ENCODE assay signal across 9 mouse cellular contexts in genomic region chr6:41091177-41091829, GRCm38 (mm10). TPM values are rescaled to one million over a fixed set of nuclear protein-coding genes. Genes with fewer than 3 reads are reported as not detected.
DNase-seq lines count a peak whose midpoint lies in the region; ATAC-seq and TF ChIP-seq lines count a peak whose summit lies in the region.
"Had no signal": no experiment of that assay in that cellular context is flagged by ENCODE, and none has a peak within 500 bp of the region (broad histone marks: within the 10 kb centered on the region; RNA-seq: fewer than 3 reads in every experiment).

No protein-coding gene starts in this region.

- no peak for TF ChIP-seq EP300 in stomach, postnatal 0 days (optimal IDR thresholded peaks at IDR 0.05)

- H3K9ac ChIP-seq in forebrain, embryonic 14.5 days (ENCODE audit: low read length) = no peak overlapping the region
- H3K9ac ChIP-seq in forebrain, embryonic 15.5 days (replicated peaks) = no peak overlapping the region
- H3K9ac ChIP-seq in neural tube, embryonic 12.5 days = no peak overlapping the region
- no peak overlapping the region for H3K9ac ChIP-seq in neural tube, embryonic 15.5 days (replicated peaks)
- H3K9ac ChIP-seq in stomach, postnatal 0 days (ENCODE audit: low read length) = no peak overlapping the region

- H3K36me3 ChIP-seq in forebrain, embryonic 14.5 days (ENCODE audit: control insufficient read depth, insufficient read depth, low read length) = no peaks in the 10 kb centered on the region
- H3K36me3 ChIP-seq in forebrain, embryonic 15.5 days = no peaks in the 10 kb centered on the region
- H3K36me3 ChIP-seq in neural tube, embryonic 12.5 days = no peaks in the 10 kb centered on the region
- no peaks in the 10 kb centered on the region for H3K36me3 ChIP-seq in neural tube, embryonic 15.5 days
- no peaks in the 10 kb centered on the region for H3K36me3 ChIP-seq in stomach, postnatal 0 days (ENCODE audit: control insufficient read depth, insufficient read depth, low read length)

- no peaks in the 10 kb centered on the region for H3K27me3 ChIP-seq in forebrain, embryonic 14.5 days (replicated peaks; ENCODE audit: control insufficient read depth, insufficient read depth, low read length)
- no peaks in the 10 kb centered on the region for H3K27me3 ChIP-seq in forebrain, embryonic 15.5 days
- H3K27me3 ChIP-seq in neural tube, embryonic 12.5 days (replicated peaks) = no peaks in the 10 kb centered on the region
- no peaks in the 10 kb centered on the region for H3K27me3 ChIP-seq in neural tube, embryonic 15.5 days (replicated peaks)
- no peaks in the 10 kb centered on the region for H3K27me3 ChIP-seq in stomach, postnatal 0 days (ENCODE audit: control insufficient read depth, insufficient read depth, low read length)

- no peak for ATAC-seq in forebrain, embryonic 14.5 days
- ATAC-seq in forebrain, embryonic 15.5 days (replicated peaks) = no peak
- ATAC-seq in neural tube, embryonic 12.5 days (ENCODE audit: low FRiP score, low read depth) = peak; percentile 58
- no peak for ATAC-seq in neural tube, embryonic 15.5 days (ENCODE audit: low FRiP score)
- ATAC-seq in stomach, postnatal 0 days (ENCODE audit: low FRiP score, low TSS enrichment) = no peak

- WGBS in forebrain, embryonic 14.5 days = 56% methylated on average over 4 of the region's 4 CpGs
- WGBS in forebrain, embryonic 15.5 days = 49% methylated on average over 4 of the region's 4 CpGs
- WGBS in neural tube, embryonic 12.5 days = 54% methylated on average over 4 of the region's 4 CpGs
- WGBS in neural tube, embryonic 15.5 days = 53% methylated on average over 4 of the region's 4 CpGs
- 37% methylated on average over 4 of the region's 4 CpGs for WGBS in stomach, postnatal 0 days

- H3K9me3 ChIP-seq in forebrain, embryonic 14.5 days (replicated peaks; ENCODE audit: control insufficient read depth, low read length) = no peaks in the 10 kb centered on the region
- H3K9me3 ChIP-seq in forebrain, embryonic 15.5 days = no peaks in the 10 kb centered on the region
- H3K9me3 ChIP-seq in neural tube, embryonic 12.5 days = no peaks in the 10 kb centered on the region
- no peaks in the 10 kb centered on the region for H3K9me3 ChIP-seq in neural tube, embryonic 15.5 days (replicated peaks)
- no peaks in the 10 kb centered on the region for H3K9me3 ChIP-seq in stomach, postnatal 0 days (ENCODE audit: control insufficient read depth, low read length)

- DNase-seq in forebrain, embryonic 14.5 days (ENCODE audit: low spot score) = peak; percentile 55
- DNase-seq in induced T-regulatory cell, adult 2 months (ENCODE audit: low read depth) = peak; percentile 60
- no peak for DNase-seq in stomach, postnatal 0 days (ENCODE audit: low spot score)
- no peak for DNase-seq in gastrocnemius, adult 18-20 months (ENCODE audit: low spot score)
- DNase-seq in kidney, postnatal 4 days = no peak

- H3K4me2 ChIP-seq in forebrain, embryonic 14.5 days (ENCODE audit: low read length) = no peak overlapping the region
- H3K4me2 ChIP-seq in forebrain, embryonic 15.5 days (replicated peaks) = no peak overlapping the region
- no peak overlapping the region for H3K4me2 ChIP-seq in neural tube, embryonic 12.5 days (replicated peaks)
- no peak overlapping the region for H3K4me2 ChIP-seq in neural tube, embryonic 15.5 days
- no peak overlapping the region for H3K4me2 ChIP-seq in stomach, postnatal 0 days (replicated peaks; ENCODE audit: low read depth)

- H3K4me1 ChIP-seq in forebrain, embryonic 14.5 days (ENCODE audit: control insufficient read depth, insufficient read depth, low read length) = no peaks in the 10 kb centered on the region
- H3K4me1 ChIP-seq in forebrain, embryonic 15.5 days = no peaks in the 10 kb centered on the region
- H3K4me1 ChIP-seq in neural tube, embryonic 12.5 days = no peaks in the 10 kb centered on the region
- H3K4me1 ChIP-seq in neural tube, embryonic 15.5 days = no peaks in the 10 kb centered on the region
- H3K4me1 ChIP-seq in stomach, postnatal 0 days (replicated peaks; ENCODE audit: control insufficient read depth, insufficient read depth) = no peaks in the 10 kb centered on the region

- no peak overlapping the region for H3K27ac ChIP-seq in forebrain, embryonic 14.5 days (ENCODE audit: low read depth, low read length)
- H3K27ac ChIP-seq in forebrain, embryonic 15.5 days (replicated peaks) = no peak overlapping the region
- H3K27ac ChIP-seq in neural tube, embryonic 12.5 days = no peak overlapping the region
- H3K27ac ChIP-seq in neural tube, embryonic 15.5 days (replicated peaks) = no peak overlapping the region
- H3K27ac ChIP-seq in stomach, postnatal 0 days (replicated peaks) = no peak overlapping the region
- H3K27ac ChIP-seq: macrophage had no signal

- no peak overlapping the region for H3K4me3 ChIP-seq in forebrain, embryonic 14.5 days (ENCODE audit: low read depth, low read length)
- no peak overlapping the region for H3K4me3 ChIP-seq in forebrain, embryonic 15.5 days
- no peak overlapping the region for H3K4me3 ChIP-seq in neural tube, embryonic 12.5 days
- no peak overlapping the region for H3K4me3 ChIP-seq in neural tube, embryonic 15.5 days (replicated peaks)
- no peak overlapping the region for H3K4me3 ChIP-seq in stomach, postnatal 0 days (ENCODE audit: low read depth, low read length)

- TF ChIP-seq CTCF in stomach, postnatal 0 days (IDR thresholded peaks at IDR 0.05; ENCODE audit: low read depth) = peak; percentile 61

RNA-seq across cellular contexts. Expression of gene 2210010C04Rik, which starts 56.0 kb away (rescaled TPM):
- polyA plus RNA-seq in forebrain, embryonic 14.5 days (2014; fragmentation: Nextera tagmentation; extraction: Ambion mirVana) = not detected in 2 replicates
- polyA plus RNA-seq in forebrain, embryonic 15.5 days (2015; fragmentation: Nextera tagmentation; extraction: Ambion mirVana) = not detected in 2 replicates
- not detected in 2 replicates for polyA plus RNA-seq in neural tube, embryonic 12.5 days (2016; fragmentation: Nextera tagmentation; extraction: Ambion mirVana)
- not detected in 2 replicates for polyA plus RNA-seq in neural tube, embryonic 15.5 days (2015; fragmentation: Nextera tagmentation; extraction: Ambion mirVana)
- 1.0 and 1.4 TPM in 2 replicates for polyA plus RNA-seq in stomach, postnatal 0 days (2015; fragmentation: Nextera tagmentation; extraction: Ambion mirVana)
- total RNA-seq in gastrocnemius, adult 18-20 months (2021) = not detected
- polyA plus RNA-seq: macrophage had no signal

Comparison
In these comparisons a context has a peak if more than half of its experiments do, and no peak if none do; other contexts are left out.
1. DNase-seq: peak in forebrain, embryonic 14.5 days (single experiment) and induced T-regulatory cell, adult 2 months (single experiment); none in stomach, postnatal 0 days (single experiment), gastrocnemius, adult 18-20 months (single experiment) and kidney, postnatal 4 days (0 of 2).